Mouse (Mus musculus): ENCODE results near the gene Hc.

DNA sequence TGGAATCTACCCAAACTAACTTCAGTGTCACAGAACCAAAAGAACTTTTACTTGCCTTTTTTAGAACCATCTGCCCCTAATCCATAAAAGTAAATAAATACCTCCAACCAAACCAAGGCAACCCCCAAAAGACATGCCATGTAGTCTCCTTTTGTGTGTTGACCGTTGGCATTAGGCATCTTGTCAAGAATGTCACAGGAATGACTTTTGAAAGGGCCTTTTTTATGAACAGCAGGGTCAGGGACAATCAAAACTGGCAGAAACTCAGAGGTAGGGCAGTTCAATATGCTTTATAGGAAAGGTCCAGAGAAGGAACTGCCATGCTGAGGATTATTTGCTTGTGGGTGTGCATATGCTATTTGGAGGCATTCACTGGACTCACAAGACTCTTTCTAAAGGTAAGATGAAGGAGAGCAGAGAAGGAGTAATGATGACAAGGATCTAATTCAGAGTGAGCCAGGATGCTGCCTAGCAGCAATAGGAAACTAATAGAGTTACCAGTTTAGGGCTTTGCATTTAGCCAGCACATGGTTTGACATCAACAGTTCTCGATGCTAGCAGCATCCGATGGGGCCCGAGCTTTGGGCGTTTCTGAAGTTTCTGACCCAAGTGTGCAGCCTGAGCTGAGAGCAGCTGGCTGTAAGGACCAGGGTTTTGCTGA, 67.4 kb downstream of the Hc start:
- no peak for TF ChIP-seq POLR2A (IDR thresholded peaks at IDR 0.05; ENCODE audit: low read depth, low read length)
- TF ChIP-seq CTCF (IDR thresholded peaks at IDR 0.05; ENCODE audit: extremely low read depth, insufficient read depth, insufficient read length, insufficient replicate concordance) = no peak
